Mouse (Mus musculus) adrenal gland, adult 2 months (tissue): Measurements from ENCODE around the gene Limk1. TPM values are rescaled to one million over a fixed set of nuclear protein-coding genes. Genes with fewer than 3 reads are reported as not detected.
A peak's percentile ranks its signal among the peaks of the same experiment; 100 is the strongest.

ENCODE experiments used
- DNase-seq: peaks from one replicate; pipeline ENCODE4 v3.0.0; 2021
- polyA plus RNA-seq: library from polyadenylated mRNA; depleted of rRNA; stranded (reverse); fragments of >200 nt; gene quantifications from 2 replicates; pipeline ENCODE4 v1.2.3, GENCODE M21; 2012; rRNA removed
- total RNA-seq, 2 experiments: library from RNA; stranded (reverse); gene quantifications; 2 replicates each; pipeline ENCODE4 v1.2.3; 2021

The Limk1 gene
- total and polyA plus RNA-seq, 3 experiments = 20.6 to 36.5 (median 22.1) TPM

GRCm38 (mm10) chr5:134630835-134631234 is 57.6 kb downstream of the Limk1 start:
- peak; percentile 55 for DNase-seq

- DNase-seq = no peak
Measured at GRCm38 (mm10) chr5:134629508-134629907, 58.9 kb downstream of the Limk1 start.

- DNase-seq = no peak
Measured at GRCm38 (mm10) chr5:134622069-134622468, 66.3 kb downstream of the Limk1 start.

GRCm38 (mm10) chr5:134621099-134621640 is 67.2 kb downstream of the Limk1 start:
- no peak for DNase-seq

GRCm38 (mm10) chr5:134620457-134620856 is 67.9 kb downstream of the Limk1 start:
- DNase-seq = no peak

- DNase-seq = peak; percentile 78
Measured at GRCm38 (mm10) chr5:134617071-134617470, 71.3 kb downstream of the Limk1 start.

GRCm38 (mm10) chr5:134615780-134616179 is 72.6 kb downstream of the Limk1 start:
- no peak for DNase-seq

GRCm38 (mm10) chr5:134615380-134615779 is 73.0 kb downstream of the Limk1 start:
- no peak for DNase-seq

GRCm38 (mm10) chr5:134614802-134615201 is 73.6 kb downstream of the Limk1 start, which contains the start of gene Lat2:
Gene Lat2 (minus strand): TSS chr5:134615025.
- no peak for DNase-seq

GRCm38 (mm10) chr5:134614296-134614695 is 74.1 kb downstream of the Limk1 start:
- no peak for DNase-seq

- DNase-seq = no peak
Measured at GRCm38 (mm10) chr5:134613727-134614126, 74.7 kb downstream of the Limk1 start.

- DNase-seq = no peak
Measured at GRCm38 (mm10) chr5:134611810-134612521, 76.4 kb downstream of the Limk1 start.

GRCm38 (mm10) chr5:134609916-134610643 is 78.3 kb downstream of the Limk1 start:
- no peak for DNase-seq

GRCm38 (mm10) chr5:134607121-134607520 is 81.3 kb downstream of the Limk1 start:
- no peak for DNase-seq

GRCm38 (mm10) chr5:134606314-134606713 is 82.1 kb downstream of the Limk1 start:
- DNase-seq = no peak

Other genes with a start within 250 kb of the Limk1 start
- 10 to 100 TPM; 51.6 to 66.0 TPM for gene Gtf2ird1, start 231.9 kb downstream of the Limk1 start, total RNA-seq
- 21.2 and 21.3 TPM in 2 replicates for gene Gtf2ird1, start 231.9 kb downstream of the Limk1 start, polyA plus RNA-seq
- gene Clip2, start 136.2 kb downstream of the Limk1 start, total RNA-seq = 10 to 100 TPM; 13.3 to 21.5 TPM
- 15.1 and 16.8 TPM in 2 replicates for gene Clip2, start 136.2 kb downstream of the Limk1 start, polyA plus RNA-seq
- not detected for gene Syna, start 128.4 kb downstream of the Limk1 start, total RNA-seq
- gene Syna, start 128.4 kb downstream of the Limk1 start, polyA plus RNA-seq = 0.04 TPM in 1 of 2 replicates, not detected in the other
- gene Rfc2, start 107.2 kb downstream of the Limk1 start, total RNA-seq = 10 to 100 TPM; 40.0 to 48.4 TPM
- 25.2 and 29.5 TPM in 2 replicates for gene Rfc2, start 107.2 kb downstream of the Limk1 start, polyA plus RNA-seq
- 1 to 10 TPM; 2.8 to 6.3 TPM for gene Lat2, start 73.6 kb downstream of the Limk1 start, total RNA-seq
- gene Lat2, start 73.6 kb downstream of the Limk1 start, polyA plus RNA-seq = 1.9 and 2.7 TPM in 2 replicates
- gene Eif4h, start 49.1 kb downstream of the Limk1 start, total RNA-seq = 100 to 1,000 TPM; 243 to 252 TPM
- 186 and 212 TPM in 2 replicates for gene Eif4h, start 49.1 kb downstream of the Limk1 start, polyA plus RNA-seq
- 10 to 100 TPM; 11.8 to 26.9 TPM for gene Eln, start 58.7 kb upstream of the Limk1 start, total RNA-seq
- gene Eln, start 58.7 kb upstream of the Limk1 start, polyA plus RNA-seq = 21.8 and 30.7 TPM in 2 replicates
- gene Tmem270, start 218.1 kb upstream of the Limk1 start, total RNA-seq = not detected
- gene Tmem270, start 218.1 kb upstream of the Limk1 start, polyA plus RNA-seq = not detected in 2 replicates
- gene Cldn13, start 226.9 kb upstream of the Limk1 start, total RNA-seq = not detected
- gene Cldn13, start 226.9 kb upstream of the Limk1 start, polyA plus RNA-seq = not detected in 2 replicates
- gene Mettl27, start 243.8 kb upstream of the Limk1 start, total RNA-seq = 10 to 100 TPM; 23.5 to 33.1 TPM
- 22.5 and 39.1 TPM in 2 replicates for gene Mettl27, start 243.8 kb upstream of the Limk1 start, polyA plus RNA-seq